Mouse (Mus musculus): ENCODE measurements around the gene Tbc1d9b. TPM values are rescaled to one million over a fixed set of nuclear protein-coding genes. Genes with fewer than 3 reads are reported as not detected.

Gene Tbc1d9b
- polyA plus RNA-seq (2012; rRNA removed), result 37.8 and 40.6 TPM in 2 replicates

GRCm38 (mm10) chr11:50130811-50131766, at the start of gene Tbc1d9b:
Gene Tbc1d9b (plus strand): TSS chr11:50131396.

GRCm38 (mm10) chr11:50174111-50174729, 43.0 kb downstream of the Tbc1d9b start, which contains the start of gene Mrnip:
Gene Mrnip (plus strand): TSS chr11:50174444.

GRCm38 (mm10) chr11:50210505-50211151, 79.4 kb downstream of the Tbc1d9b start, which contains the start of the genes Sqstm1 and Mgat4b:
Gene Sqstm1 (minus strand): TSS chr11:50210827.
Gene Mgat4b (plus strand): TSS chr11:50210890.

Other genes starting within 250 kb of the Tbc1d9b start
- 8.9 and 10.1 TPM in 2 replicates for gene Rasgef1c, start 229.6 kb upstream of the Tbc1d9b start, polyA plus RNA-seq (2012; rRNA removed)
- gene Rnf130, start 106.0 kb upstream of the Tbc1d9b start, polyA plus RNA-seq (2012; rRNA removed), result 46.8 and 52.5 TPM in 2 replicates
- 32.0 and 32.9 TPM in 2 replicates for gene Mrnip, start 43.0 kb downstream of the Tbc1d9b start, polyA plus RNA-seq (2012; rRNA removed)
- 173 and 189 TPM in 2 replicates for gene Sqstm1, start 79.4 kb downstream of the Tbc1d9b start, polyA plus RNA-seq (2012; rRNA removed)
- gene Mgat4b, start 79.5 kb downstream of the Tbc1d9b start, polyA plus RNA-seq (2012; rRNA removed), result 64.6 and 73.7 TPM in 2 replicates
- gene Ltc4s, start 107.2 kb downstream of the Tbc1d9b start, polyA plus RNA-seq (2012; rRNA removed), result 2.6 and 2.9 TPM in 2 replicates
- gene Maml1, start 160.9 kb downstream of the Tbc1d9b start, polyA plus RNA-seq (2012; rRNA removed), result 14.3 and 15.5 TPM in 2 replicates
- gene Canx, start 194.3 kb downstream of the Tbc1d9b start, polyA plus RNA-seq (2012; rRNA removed), result 169 and 192 TPM in 2 replicates
- gene Cby3, start 223.1 kb downstream of the Tbc1d9b start, polyA plus RNA-seq (2012; rRNA removed), result 0.29 and 0.41 TPM in 2 replicates
- 871 and 1,026 TPM in 2 replicates for gene Hnrnph1, start 245.6 kb downstream of the Tbc1d9b start, polyA plus RNA-seq (2012; rRNA removed)

All from central nervous system, embryonic 14 days (tissue).